Mouse (Mus musculus) common myeloid progenitor, adult 5-6 weeks (primary cell): ENCODE results near the gene Btbd35f9. TPM values are rescaled to one million over a fixed set of nuclear protein-coding genes. Genes with fewer than 3 reads are reported as not detected.
"Not testable (repeated sequence)": the region's sequence is repeated elsewhere in the genome, so short reads cannot be mapped to it uniquely, and the experiment has no call there.

Experiments used
- ATAC-seq: replicated peaks from 2 replicates; pipeline ENCODE4 v1.8.0; 2016; ENCODE audit warnings: low read depth, mild to moderate bottlenecking, moderate TSS enrichment, inconsistent platforms; ENCODE audit not compliant: poor library complexity, severe bottlenecking
- total RNA-seq: library from RNA; stranded (forward); fragments of 200-1000, 187-1606 nt; gene quantifications from 2 replicates; pipeline ENCODE4 v1.2.3, GENCODE M21; 2017

The Btbd35f9 gene
- not detected in 2 replicates for total RNA-seq

DNA sequence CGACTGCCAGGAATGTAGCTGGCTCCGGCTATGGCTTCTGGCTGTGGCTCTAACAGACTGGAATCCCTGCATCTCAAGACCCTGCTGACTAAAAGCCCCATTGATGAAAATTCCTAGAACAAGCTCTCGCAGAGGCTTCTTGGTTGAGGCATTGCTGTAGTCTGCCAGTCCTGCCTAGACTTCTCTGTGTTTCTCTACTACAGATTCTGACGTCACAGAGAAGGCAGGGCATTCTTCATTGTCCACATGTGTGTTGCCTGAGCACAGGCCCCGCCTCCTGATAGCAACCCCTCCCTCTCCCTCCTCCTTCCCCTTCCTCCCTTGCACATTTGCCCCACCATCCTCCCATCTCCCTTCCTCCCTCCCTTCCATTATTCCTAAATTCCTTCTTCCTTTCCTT lies at the start of gene Btbd35f9:
TSS of gene Btbd35f9 (minus strand) at position 101 of the 400 bp plus-strand sequence.
- not testable (repeated sequence) for ATAC-seq

Other genes with a start within 250 kb of the Btbd35f9 start
- gene Btbd35f6, start 205.0 kb downstream of the Btbd35f9 start, total RNA-seq = not detected in 2 replicates
- gene Gm21870, start 174.7 kb downstream of the Btbd35f9 start, total RNA-seq = not detected in 2 replicates
- gene Spin2g, start 77.2 kb upstream of the Btbd35f9 start, total RNA-seq = not detected in 2 replicates